Mouse (Mus musculus) limb, embryonic 14.5 days (tissue): ENCODE results near the gene Kirrel2. TPM values are rescaled to one million over a fixed set of nuclear protein-coding genes. Genes with fewer than 3 reads are reported as not detected.
A peak's percentile ranks its signal among the peaks of the same experiment; 100 is the strongest.
"Not testable (repeated sequence)": the region's sequence is repeated elsewhere in the genome, so short reads cannot be mapped to it uniquely, and the experiment has no call there.

Source experiments
- ATAC-seq: fragments of 200-750 bp; cut with Nextera tagmentation; 2 replicates; pipeline ENCODE4 v1.8.0; 2017; ENCODE audit warnings: low read depth, moderate number of reproducible peaks, moderate TSS enrichment; ENCODE audit not compliant: low FRiP score
- DNase-seq: peaks from one replicate; pipeline ENCODE4 v3.0.0-alpha.2; 2015; ENCODE audit warnings: low spot score
- H3K27ac ChIP-seq: fragments of 300-500 bp; sonication (generic); replicated peaks from 2 replicates; pipeline ENCODE4 v1.5.1; 2014; ENCODE audit warnings: low read depth, mild to moderate bottlenecking, low read length, moderate library complexity, mixed read lengths
- H3K27me3 ChIP-seq: fragments of 300-500 bp; sonication (generic); 2 replicates; pipeline ENCODE4 v1.6.1; 2014; ENCODE audit warnings: low read length, mixed read lengths; ENCODE audit not compliant: control insufficient read depth, insufficient read depth
- H3K36me3 ChIP-seq: fragments of 300-500 bp; sonication (generic); 2 replicates; pipeline ENCODE4 v1.6.1; 2014; ENCODE audit warnings: mild to moderate bottlenecking, low read length, moderate library complexity, mixed read lengths; ENCODE audit not compliant: control insufficient read depth, insufficient read depth
- H3K4me1 ChIP-seq: fragments of 300-500 bp; sonication (generic); 2 replicates; pipeline ENCODE4 v1.6.1; 2014; ENCODE audit warnings: antibody characterized with exemption, low read length, mixed read lengths; ENCODE audit not compliant: control insufficient read depth, insufficient read depth
- H3K4me2 ChIP-seq: fragments of 300-500 bp; sonication (generic); replicated peaks from 2 replicates; pipeline ENCODE4 v1.6.1; 2014; ENCODE audit warnings: low read depth, mild to moderate bottlenecking, low read length, moderate library complexity; ENCODE audit not compliant: severe bottlenecking
- H3K4me3 ChIP-seq: fragments of 300-500 bp; sonication (generic); replicated peaks from 2 replicates; pipeline ENCODE4 v1.5.1; 2014; ENCODE audit warnings: low read length
- H3K9ac ChIP-seq: fragments of 300-500 bp; sonication (generic); 2 replicates; pipeline ENCODE4 v1.6.1; 2014; ENCODE audit warnings: mild to moderate bottlenecking, low read depth, low read length, moderate library complexity; ENCODE audit not compliant: severe bottlenecking
- H3K9me3 ChIP-seq: fragments of 300-500 bp; sonication (generic); 2 replicates; pipeline ENCODE4 v1.6.1; 2016; ENCODE audit warnings: low read length; ENCODE audit not compliant: control insufficient read depth
- POLR2A ChIP-seq: fragments of 200-500 bp; IDR thresholded peaks from 2 replicates; pipeline ENCODE4 v1.8.0; 2012; ENCODE audit warnings: inconsistent platforms, mild to moderate bottlenecking, moderate library complexity, borderline replicate concordance; ENCODE audit not compliant: insufficient read depth, insufficient read length; ENCODE audit errors: extremely low read depth
- WGBS: fragments of 180-500 bp; shearing (Covaris S2); extraction: QIAGEN DNeasy Blood & Tissue Kit; methylation state at CpG from one replicate; pipeline ENCODE4 v1.1.7; 2014; 5-methylcytosine and 5-hydroxymethylcytosine counted together
- polyA plus RNA-seq, 2 experiments: library from polyadenylated mRNA; depleted of rRNA in 1 of 2; stranded (reverse) in 1 of 2; unstranded in 1 of 2; fragments of >200 nt; fragmentation: Nextera tagmentation in 1 of 2; extraction: Ambion mirVana in 1 of 2; gene quantifications; 2 replicates each; pipeline versions ENCODE4 v1.2.1 to v1.2.3; 2012 to 2014

Kirrel2 gene
- polyA plus RNA-seq (2012; rRNA removed), result 0.06 and 0.13 TPM in 2 replicates
- 0.07 TPM in 1 of 2 replicates, not detected in the other for polyA plus RNA-seq (2014; fragmentation: Nextera tagmentation; extraction: Ambion mirVana)

- 0 out of 2 replicates have a peak, but pooled peaks cover 4% of the 10 kb centered on the region for H3K4me1 ChIP-seq
- peaks cover 96% of the 10 kb centered on the region for H3K27me3 ChIP-seq
- no peak within 1 kb of the TSS for H3K27ac ChIP-seq
- H3K4me3 ChIP-seq, result peak within 1 kb of the TSS; percentile 1; the same call in 1 of the 2 replicates
- no peaks in the 10 kb centered on the region for H3K36me3 ChIP-seq
- ATAC-seq (peak; percentile 60; the same call in 1 of the 2 replicates), DNase-seq (peak; percentile 22)
- TF ChIP-seq POLR2A, result no peak
- H3K4me2 ChIP-seq, result peak within 1 kb of the TSS; percentile 21
- no peak within 1 kb of the TSS for H3K9ac ChIP-seq
- H3K9me3 ChIP-seq, result peaks cover 6% of the 10 kb centered on the region; the same call in 1 of the 2 replicates
- 1% methylated on average over 16 of the region's 16 CpGs for whole genome bisulfite sequencing
Observed at GRCm38 (mm10) chr7:30457629-30458330, at the start of gene Kirrel2, which contains the start of gene Nphs1. TSS of gene Kirrel2 (minus strand) at chr7:30457690. TSS of gene Nphs1 (plus strand) at chr7:30458315.

GRCm38 (mm10) chr7:30501159-30501558, 43.7 kb upstream of the Kirrel2 start:
- not testable (repeated sequence) for ATAC-seq, H3K4me3 ChIP-seq, H3K9ac ChIP-seq, H3K36me3 ChIP-seq, H3K9me3 ChIP-seq, H3K4me1 ChIP-seq, H3K27ac ChIP-seq, H3K27me3 ChIP-seq, H3K4me2 ChIP-seq, DNase-seq
- WGBS, result 75% methylated on average over 5 of the region's 5 CpGs

- H3K9ac ChIP-seq, H3K27ac ChIP-seq, DNase-seq, H3K4me2 ChIP-seq, H3K27me3 ChIP-seq, H3K4me3 ChIP-seq, H3K36me3 ChIP-seq, ATAC-seq, H3K4me1 ChIP-seq, H3K9me3 ChIP-seq: not testable (repeated sequence)
- WGBS, result 51% methylated on average over 5 of the region's 5 CpGs
Observed at GRCm38 (mm10) chr7:30495506-30496042, 38.1 kb upstream of the Kirrel2 start.

- Histone ChIP-seq H3K27me3 (no peaks in the 10 kb centered on the region), H3K4me1 (no peaks in the 10 kb centered on the region), H3K4me3 (no peak within 1 kb of the TSS), H3K27ac (no peak within 1 kb of the TSS), H3K4me2 (no peak within 1 kb of the TSS), H3K9me3 (no peaks in the 10 kb centered on the region), H3K9ac (no peak within 1 kb of the TSS), H3K36me3 (no peaks in the 10 kb centered on the region)
- ATAC-seq (no peak), DNase-seq (no peak)
- TF ChIP-seq POLR2A, result no peak
- WGBS, result 65% methylated on average over 11 of the region's 11 CpGs
Observed at GRCm38 (mm10) chr7:30493401-30493931, 36.0 kb upstream of the Kirrel2 start, which contains the start of gene Prodh2. TSS of gene Prodh2 (plus strand) at chr7:30493622.

- Histone ChIP-seq H3K27ac (no peak overlapping the region), H3K4me2 (no peak overlapping the region), H3K9ac (no peak overlapping the region), H3K36me3 (no peaks in the 10 kb centered on the region), H3K4me1 (no peaks in the 10 kb centered on the region), H3K27me3 (no peaks in the 10 kb centered on the region), H3K4me3 (no peak overlapping the region), H3K9me3 (no peaks in the 10 kb centered on the region)
- 17% methylated on average over 4 of the region's 4 CpGs for WGBS
- no peak for TF ChIP-seq POLR2A
- DNase-seq, result peak; percentile 45
- ATAC-seq, result no peak
Observed at GRCm38 (mm10) chr7:30492765-30493164, 35.3 kb upstream of the Kirrel2 start.
